Mouse (Mus musculus) urinary bladder, postnatal 10 days (tissue): Measurements from ENCODE around the gene Fnbp1.

Experiments
- DNase-seq: peaks from one replicate; pipeline ENCODE4 v3.0.0; 2022; ENCODE audit warnings: low spot score

The Fnbp1 gene

GRCm38 (mm10) chr2:31150762-31151161, 9.0 kb upstream of the Fnbp1 start:
- DNase-seq: no peak

DNA sequence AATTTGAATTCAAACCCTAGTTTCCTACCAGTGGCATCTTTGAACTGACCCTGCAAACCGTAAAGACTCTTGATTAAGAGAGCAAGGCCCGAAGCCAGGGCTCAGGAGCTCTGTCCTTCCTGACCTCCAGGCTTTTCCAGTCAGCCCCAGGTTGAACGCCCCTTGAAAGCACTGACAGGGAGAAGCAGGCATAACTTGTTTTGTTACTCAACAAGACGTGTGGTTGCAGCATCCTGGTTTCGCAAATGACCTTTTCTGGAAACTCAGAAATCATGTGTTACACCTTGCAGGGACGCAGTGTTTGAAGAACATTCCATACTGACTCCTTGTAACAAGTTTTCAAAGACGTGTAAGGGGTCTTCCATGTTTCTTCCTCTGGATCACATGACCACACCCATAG, 5.2 kb upstream of the Fnbp1 start:
- no peak for DNase-seq

DNA sequence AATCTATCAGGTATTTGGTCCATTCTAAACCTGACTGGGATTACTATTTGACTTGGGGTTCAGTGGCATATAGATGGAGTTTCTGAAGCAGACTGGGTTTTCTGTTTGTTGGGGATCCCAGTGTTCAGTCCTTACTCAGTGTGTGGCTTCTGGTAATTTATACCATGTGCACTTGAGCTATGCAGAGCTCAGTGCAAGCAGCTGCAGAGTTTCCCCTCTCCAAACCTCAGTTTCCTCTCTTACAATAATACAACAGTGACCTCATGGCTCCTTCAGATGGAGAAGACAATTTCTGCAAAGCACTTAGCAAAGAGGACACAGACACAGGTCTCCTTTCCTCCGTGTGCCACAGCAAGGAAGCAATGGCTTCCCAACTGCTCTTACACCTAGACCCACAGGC, 3.1 kb upstream of the Fnbp1 start:
- no peak for DNase-seq

- no peak for DNase-seq
Measured at GRCm38 (mm10) chr2:31143768-31144695, 2.2 kb upstream of the Fnbp1 start.

GRCm38 (mm10) chr2:31143326-31143725, 1.5 kb upstream of the Fnbp1 start:
- DNase-seq: no peak

GRCm38 (mm10) chr2:31142505-31142904, 697 bp upstream of the Fnbp1 start:
- no peak for DNase-seq

GRCm38 (mm10) chr2:31141074-31141866, 538 bp downstream of the Fnbp1 start:
- DNase-seq: no peak

DNA sequence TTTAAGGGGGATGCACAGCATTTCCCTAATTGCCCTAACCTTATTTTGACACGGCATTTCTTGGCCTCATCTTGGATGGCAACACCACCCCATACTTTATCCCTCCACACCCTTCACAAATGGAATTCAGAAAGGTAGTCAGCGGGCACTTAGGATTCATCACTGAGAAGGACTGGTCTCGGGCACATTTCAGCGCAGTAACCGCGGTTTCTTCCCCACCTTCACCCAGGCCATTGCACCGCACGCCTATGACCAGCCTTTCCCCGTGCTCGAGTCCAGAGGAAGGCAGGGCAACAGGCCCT, 1.1 kb downstream of the Fnbp1 start:
- DNase-seq: no peak

DNA sequence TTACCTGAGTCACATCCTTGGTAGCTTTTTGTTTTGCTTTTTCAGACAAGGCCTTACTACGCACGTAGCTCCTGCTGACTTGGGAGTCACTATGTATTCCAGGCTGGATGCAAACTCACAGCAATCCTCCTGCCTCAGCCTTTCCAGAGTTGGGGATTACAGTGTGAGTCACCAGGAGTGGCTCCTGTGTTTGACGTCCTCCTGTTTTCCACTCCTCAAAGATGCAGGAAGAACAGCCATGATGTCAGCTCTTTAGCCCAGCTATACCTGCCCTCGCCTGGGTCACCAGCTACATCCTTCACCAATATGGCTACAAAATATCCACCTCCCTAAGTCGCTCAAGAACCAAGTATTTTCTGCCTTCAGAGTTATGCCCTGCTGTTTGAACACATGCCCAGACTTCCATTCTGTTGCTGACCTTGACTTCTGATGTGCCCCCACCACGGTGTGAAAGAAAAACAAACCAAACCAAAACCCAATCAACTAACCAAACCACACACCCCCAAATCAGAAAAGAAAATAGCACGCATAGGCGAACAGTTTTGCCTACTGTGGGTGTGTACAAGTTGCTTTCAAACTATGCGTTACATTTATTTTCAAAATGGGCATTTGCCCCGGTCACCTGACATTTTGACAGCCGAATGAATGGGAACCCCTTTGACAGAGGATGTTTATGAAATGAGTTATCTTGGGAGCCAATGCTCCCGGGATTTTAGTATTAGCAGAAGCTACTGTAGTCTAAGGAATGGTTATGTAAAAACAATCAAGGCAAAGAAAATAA, 1.6 kb downstream of the Fnbp1 start:
- no peak for DNase-seq

DNA sequence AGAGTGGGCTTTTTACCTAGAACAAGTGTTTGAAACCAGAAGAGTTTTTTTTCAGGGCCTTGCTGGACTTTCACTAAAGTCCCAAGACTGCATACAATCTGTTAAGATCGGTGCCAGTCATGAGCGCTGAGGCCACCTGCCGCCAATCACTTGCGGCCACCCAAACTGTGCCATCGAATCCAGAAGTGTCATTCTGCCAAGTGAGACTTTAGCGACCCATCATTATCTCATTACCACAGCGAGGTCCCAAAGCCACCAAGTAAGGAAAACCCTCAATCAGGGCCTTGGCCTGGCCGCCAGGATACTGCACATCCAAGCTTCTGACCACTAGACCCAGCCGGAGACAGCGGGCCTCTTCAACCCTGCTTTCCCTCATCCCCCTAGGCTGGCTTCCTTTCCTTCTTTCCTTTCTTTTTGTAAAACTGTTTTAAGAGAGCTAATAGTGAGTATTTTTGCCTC, 2.6 kb downstream of the Fnbp1 start:
- DNase-seq: no peak

GRCm38 (mm10) chr2:31137018-31137590, 4.7 kb downstream of the Fnbp1 start:
- no peak for DNase-seq

GRCm38 (mm10) chr2:31136338-31136737, 5.5 kb downstream of the Fnbp1 start:
- DNase-seq: no peak

DNA sequence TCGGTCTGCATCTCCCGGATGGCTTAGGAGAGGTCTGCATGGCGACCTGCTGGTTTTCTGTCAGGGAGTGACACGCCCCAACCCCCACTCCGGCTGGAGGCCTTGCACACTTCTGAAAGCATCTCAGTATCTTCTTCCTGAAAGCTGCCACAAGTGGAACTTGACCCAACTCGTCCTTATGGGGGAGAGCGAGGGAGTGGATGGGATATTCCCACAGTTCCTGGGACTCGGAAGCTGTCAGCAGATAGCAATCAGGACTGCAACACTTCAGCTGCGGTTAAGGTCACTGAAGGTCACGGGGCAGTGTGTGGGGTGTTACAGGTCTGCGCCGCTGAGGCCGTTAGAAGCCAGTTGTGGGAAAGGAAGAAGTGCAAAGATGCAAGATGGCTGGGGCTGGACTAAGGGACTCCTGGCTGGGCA, 6.3 kb downstream of the Fnbp1 start:
- DNase-seq: no peak

DNA sequence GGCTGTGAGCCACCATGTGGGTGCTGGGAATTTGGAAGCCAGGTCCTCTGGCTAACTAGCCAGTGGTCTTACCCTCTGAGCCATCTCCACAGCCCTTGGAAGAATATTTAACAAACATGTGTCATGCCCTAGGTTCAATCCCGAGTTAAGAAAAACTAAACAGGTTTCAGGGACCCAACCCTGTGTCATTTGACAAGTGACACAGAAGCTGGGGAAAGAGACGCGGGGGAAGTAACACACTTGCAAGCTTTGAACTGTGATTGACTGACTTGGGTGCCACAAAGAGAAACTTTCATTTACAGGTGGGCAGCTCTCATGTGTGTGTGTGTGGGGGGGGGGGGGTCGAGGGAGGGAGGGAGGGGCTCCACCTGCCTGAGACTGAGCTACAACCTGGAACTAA, 7.8 kb downstream of the Fnbp1 start:
- DNase-seq: no peak

DNA sequence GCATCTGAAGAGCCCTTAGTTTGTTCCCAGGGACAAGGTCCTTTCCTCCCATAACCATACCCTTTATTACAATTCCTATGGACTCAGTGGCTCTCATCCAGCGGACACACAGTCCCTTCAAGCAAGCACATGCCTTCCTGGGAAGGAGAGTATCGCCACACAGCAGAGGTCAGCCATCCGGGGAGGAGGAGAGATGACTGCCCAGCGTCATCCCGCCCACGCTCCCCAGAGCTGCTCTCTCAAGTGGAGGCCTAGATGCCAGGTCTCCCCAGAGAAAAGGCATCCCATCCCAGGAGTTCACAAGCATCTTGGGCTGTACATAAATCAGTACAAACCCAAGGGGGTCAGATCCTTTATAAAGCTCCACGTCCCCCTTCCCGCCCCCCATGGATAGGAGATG, 9.1 kb downstream of the Fnbp1 start:
- DNase-seq: no peak

- DNase-seq: no peak
Measured at GRCm38 (mm10) chr2:31130815-31131299, 11.0 kb downstream of the Fnbp1 start.

GRCm38 (mm10) chr2:31129742-31130518, 11.9 kb downstream of the Fnbp1 start:
- DNase-seq: no peak

DNA sequence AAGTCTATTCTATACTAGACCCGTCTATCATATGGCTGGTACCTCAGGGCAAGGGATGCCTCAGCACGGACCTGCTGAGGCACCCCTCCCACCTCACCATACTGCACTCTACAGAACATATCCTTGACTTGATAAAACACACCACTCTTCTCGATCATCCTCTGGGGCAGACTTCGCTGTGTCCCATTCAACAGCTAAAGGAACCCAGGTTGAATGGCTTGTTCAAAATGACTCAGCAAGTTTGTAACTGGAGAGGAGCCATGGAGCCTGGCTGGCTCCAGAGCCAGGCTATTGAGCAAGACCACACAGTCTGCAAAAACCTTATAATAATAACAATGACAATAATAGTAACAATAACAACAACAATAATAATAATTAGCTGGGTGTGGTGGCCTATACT, 13.9 kb downstream of the Fnbp1 start:
- no peak for DNase-seq

GRCm38 (mm10) chr2:31127219-31127618, 14.6 kb downstream of the Fnbp1 start:
- DNase-seq: no peak

GRCm38 (mm10) chr2:31126048-31126447, 15.8 kb downstream of the Fnbp1 start:
- DNase-seq: no peak

GRCm38 (mm10) chr2:31125156-31125555, 16.7 kb downstream of the Fnbp1 start:
- DNase-seq: no peak
